Mouse (Mus musculus): Measurements from ENCODE around the gene Calca. TPM values are rescaled to one million over a fixed set of nuclear protein-coding genes. Genes with fewer than 3 reads are reported as not detected.
A peak's percentile ranks its signal among the peaks of the same experiment; 100 is the strongest.

Calca gene
- total and polyA plus RNA-seq, 3 experiments = not detected

GRCm38 (mm10) chr7:114635569-114636101 lies 522 bp downstream of the Calca start:
- peak; percentile 13 for DNase-seq (ENCODE audit: extremely low read depth)
- no peaks in the 10 kb centered on the region for H3K27me3 ChIP-seq (replicated peaks)
- H3K4me3 ChIP-seq (replicated peaks in 1 of 3; ENCODE audit: low read depth in 2 of 3, low read length in 2 of 3, poor library complexity in 1 of 3) = no peak overlapping the region
- in situ Hi-C loops (cut with MboI; ENCODE audit: low pct_ligation_motif_present, low pct_unique_long_range_greater_than_20kb, low sequenced_read_pairs) (loop anchor here (25.0 kb wide), 2 partner anchors 373 to 573 kb away; partner anchors contain the start of gene Copb1), dilution Hi-C loops (cut with MboI; ENCODE audit: extremely low pct_ligation_motif_present, extremely low pct_unique_long_range_greater_than_20kb, low sequenced_read_pairs) (no loop called here)
- H3K4me1 ChIP-seq (ENCODE audit: control insufficient read depth in 1 of 2, insufficient read depth in 2 of 2) = peaks cover 3 to 16% of the 10 kb centered on the region in 2 experiments; a peak in 3 of 4 replicates
- H3K9me3 ChIP-seq (replicated peaks; ENCODE audit: low read length) = no peaks in the 10 kb centered on the region
- H3K4me2 ChIP-seq (ENCODE audit: insufficient read depth, low read depth, poor library complexity, severe bottlenecking) = 0 out of 2 replicates have a peak overlapping the region, but pooled peaks have one; percentile 14
- no peak overlapping the region for H3K27ac ChIP-seq (ENCODE audit: insufficient read depth, low read depth)
- H3K9ac ChIP-seq (ENCODE audit: insufficient read depth, low read depth) = no peak overlapping the region
- no peak for TF ChIP-seq HCFC1 (IDR thresholded peaks at IDR 0.05; ENCODE audit: low read depth, low read length)
- no peak for TF ChIP-seq ZKSCAN1 (IDR thresholded peaks at IDR 0.05; ENCODE audit: borderline replicate concordance, low read depth, low read length)
- no peak for TF ChIP-seq BHLHE40 (IDR thresholded peaks at IDR 0.05; ENCODE audit: low read depth, low read length)
- no peak for TF ChIP-seq SIN3A (IDR thresholded peaks at IDR 0.05; ENCODE audit: low read length)
- no peak for TF ChIP-seq MAFK (IDR thresholded peaks at IDR 0.05; ENCODE audit: insufficient replicate concordance, low read length)
- TF ChIP-seq UBTF (IDR thresholded peaks at IDR 0.05; ENCODE audit: low read depth, low read length) = no peak
- no peak for TF ChIP-seq MXI1 (IDR thresholded peaks at IDR 0.05; ENCODE audit: low read depth, low read length)
- TF ChIP-seq TCF12 (IDR thresholded peaks at IDR 0.05; ENCODE audit: low read depth, low read length) = no peak
- no peak for TF ChIP-seq MEF2A (IDR thresholded peaks at IDR 0.05; ENCODE audit: borderline replicate concordance, low read depth, low read length)
- no peak for TF ChIP-seq ELF1 (IDR thresholded peaks at IDR 0.05; ENCODE audit: low read depth, low read length)
- TF ChIP-seq CTCF (conservative IDR thresholded peaks at IDR 0.05 in 1 of 2, IDR thresholded peaks at IDR 0.05 in 1 of 2; ENCODE audit: low read depth in 2 of 2, low read length in 2 of 2) = peak in 1 of 2 experiments; percentile 83; a peak in 3 of 4 replicates
- no peak for TF ChIP-seq ZMIZ1 (IDR thresholded peaks at IDR 0.05; ENCODE audit: low read depth, low read length)
- no peak for TF ChIP-seq RCOR1 (conservative IDR thresholded peaks at IDR 0.05; ENCODE audit: low read depth, low read length)
- TF ChIP-seq USF2 (conservative IDR thresholded peaks at IDR 0.05; ENCODE audit: low read depth, low read length) = no peak
- peak; percentile 11; the same call in 1 of the 2 replicates for TF ChIP-seq ZC3H11A (IDR thresholded peaks at IDR 0.05; ENCODE audit: low read depth, low read length)
- TF ChIP-seq RAD21 (IDR thresholded peaks at IDR 0.05; ENCODE audit: low read depth, low read length) = peak; percentile 65
- no peak for TF ChIP-seq GABPA (IDR thresholded peaks at IDR 0.05; ENCODE audit: insufficient replicate concordance, low read depth, low read length)
- peak; percentile 84 for TF ChIP-seq SMC3 (IDR thresholded peaks at IDR 0.05; ENCODE audit: low read depth, low read length)
- no peak for TF ChIP-seq JUND (conservative IDR thresholded peaks at IDR 0.05; ENCODE audit: low read depth, low read length)
- TF ChIP-seq POLR2AphosphoS2 (IDR thresholded peaks at IDR 0.05; ENCODE audit: low read depth, low read length) = no peak
- TF ChIP-seq ZNF384 (IDR thresholded peaks at IDR 0.05; ENCODE audit: low read depth, low read length) = no peak
- no peak for TF ChIP-seq ETS1 (conservative IDR thresholded peaks at IDR 0.05; ENCODE audit: low read depth, low read length)
- no peaks in the 10 kb centered on the region for H3K36me3 ChIP-seq (replicated peaks in 1 of 2; ENCODE audit: control insufficient read depth in 1 of 2, insufficient read depth in 1 of 2, low read length in 1 of 2)
- no peaks in the 10 kb centered on the region for H3K79me2 ChIP-seq (replicated peaks; ENCODE audit: control insufficient read depth, extremely low read depth, insufficient read depth, poor library complexity, severe bottlenecking)

Measured in CH12.LX (cell line).